Mouse (Mus musculus) forebrain, embryonic 12.5 days (tissue): ENCODE data around the gene Krtap19-1. TPM values are rescaled to one million over a fixed set of nuclear protein-coding genes. Genes with fewer than 3 reads are reported as not detected.

Source experiments
- ATAC-seq: fragments of 200-750 bp; cut with Nextera tagmentation; 2 replicates; pipeline ENCODE4 v1.8.0; 2017; ENCODE audit warnings: moderate TSS enrichment; ENCODE audit not compliant: low FRiP score
- H3K27ac ChIP-seq: fragments of 300-500 bp; sonication (generic); 2 replicates; pipeline ENCODE4 v1.5.1; 2016; ENCODE audit warnings: mild to moderate bottlenecking
- H3K27me3 ChIP-seq: fragments of 300-500 bp; sonication (generic); 2 replicates; pipeline ENCODE4 v1.6.1; 2016; ENCODE audit warnings: mild to moderate bottlenecking
- H3K36me3 ChIP-seq: fragments of 300-500 bp; sonication (generic); replicated peaks from 2 replicates; pipeline ENCODE4 v1.6.1; 2016; ENCODE audit warnings: mild to moderate bottlenecking
- H3K4me1 ChIP-seq: fragments of 300-500 bp; sonication (generic); 2 replicates; pipeline ENCODE4 v1.6.1; 2016
- H3K4me2 ChIP-seq: fragments of 300-500 bp; sonication (generic); 2 replicates; pipeline ENCODE4 v1.6.1; 2016; ENCODE audit warnings: mild to moderate bottlenecking, moderate library complexity
- H3K4me3 ChIP-seq: fragments of 300-500 bp; sonication (generic); replicated peaks from 2 replicates; pipeline ENCODE4 v1.5.1; 2016; ENCODE audit warnings: mild to moderate bottlenecking
- H3K9ac ChIP-seq: fragments of 300-500 bp; sonication (generic); 2 replicates; pipeline ENCODE4 v1.6.1; 2016; ENCODE audit warnings: mild to moderate bottlenecking
- H3K9me3 ChIP-seq: fragments of 300-500 bp; sonication (generic); 2 replicates; pipeline ENCODE4 v1.6.1; 2016
- WGBS: fragments of 180-500 bp; shearing (Covaris S2); methylation state at CpG from one replicate; pipeline ENCODE4 v1.1.7; 2016; 5-methylcytosine and 5-hydroxymethylcytosine counted together
- polyA plus RNA-seq: library from polyadenylated mRNA; unstranded; fragments of >200 nt; fragmentation: Nextera tagmentation; extraction: Ambion mirVana; gene quantifications from 2 replicates; pipeline ENCODE4 v1.2.1, GENCODE M21; 2016

Krtap19-1 gene
- polyA plus RNA-seq, 1 experiment from 2014 or later = not detected

DNA sequence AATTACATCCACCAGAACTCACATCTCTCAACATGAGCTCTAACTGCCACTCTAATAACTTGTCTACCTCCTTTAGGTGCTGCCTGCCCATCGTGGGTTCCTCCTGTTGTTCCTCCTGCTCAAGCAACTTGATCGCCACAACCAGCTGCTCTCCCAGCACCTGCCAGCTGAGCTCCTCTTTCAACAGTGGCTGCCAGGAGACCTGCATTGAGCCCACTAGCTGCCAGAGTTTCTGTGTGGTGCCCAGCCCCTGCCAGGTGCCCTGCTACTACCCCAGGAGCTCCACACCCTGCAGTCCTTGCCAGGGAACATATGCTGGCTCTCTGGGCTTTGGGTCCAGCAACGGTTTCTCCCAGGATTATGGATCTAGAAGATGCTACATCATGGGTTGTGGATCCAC, 49.1 kb downstream of the Krtap19-1 start, which contains the start of gene Krtap15:
Krtap15 (plus strand) TSS at position 150 of the 400 bp plus-strand sequence.
- Histone ChIP-seq H3K9me3 (no peaks in the 10 kb centered on the region), H3K4me1 (no peaks in the 10 kb centered on the region), H3K4me2 (no peak within 1 kb of the TSS), H3K27ac (no peak within 1 kb of the TSS), H3K36me3 (no peaks in the 10 kb centered on the region), H3K27me3 (no peaks in the 10 kb centered on the region), H3K4me3 (no peak within 1 kb of the TSS), H3K9ac (no peak within 1 kb of the TSS)
- ATAC-seq = no peak
- WGBS = 93% methylated on average over 3 of the region's 3 CpGs

Other genes starting within 250 kb of the Krtap19-1 start
- gene 2310079G19Rik, start 241.7 kb downstream of the Krtap19-1 start, polyA plus RNA-seq = not detected in 2 replicates
- gene Krtap26-1, start 221.6 kb downstream of the Krtap19-1 start, polyA plus RNA-seq = not detected in 2 replicates
- gene Krtap27-1, start 197.7 kb downstream of the Krtap19-1 start, polyA plus RNA-seq = not detected in 2 replicates
- gene 2310061N02Rik, start 161.4 kb downstream of the Krtap19-1 start, polyA plus RNA-seq = not detected in 2 replicates
- gene Krtap13-1, start 140.5 kb downstream of the Krtap19-1 start, polyA plus RNA-seq = not detected in 2 replicates
- gene Krtap13, start 117.8 kb downstream of the Krtap19-1 start, polyA plus RNA-seq = not detected in 2 replicates
- gene 2310034C09Rik, start 110.6 kb downstream of the Krtap19-1 start, polyA plus RNA-seq = not detected in 2 replicates
- not detected in 2 replicates for gene 2310057N15Rik, start 95.2 kb downstream of the Krtap19-1 start, polyA plus RNA-seq
- not detected in 2 replicates for gene Gm5965, start 91.5 kb downstream of the Krtap19-1 start, polyA plus RNA-seq
- not detected in 2 replicates for gene Gm20741, start 57.2 kb downstream of the Krtap19-1 start, polyA plus RNA-seq
- gene Krtap15, start 49.2 kb downstream of the Krtap19-1 start, polyA plus RNA-seq = not detected in 2 replicates
- not detected in 2 replicates for gene Krtap14, start 43.3 kb downstream of the Krtap19-1 start, polyA plus RNA-seq
- gene Krtap19-2, start 4.9 kb upstream of the Krtap19-1 start, polyA plus RNA-seq = not detected in 2 replicates
- not detected in 2 replicates for gene Krtap19-3, start 8.6 kb upstream of the Krtap19-1 start, polyA plus RNA-seq
- not detected in 2 replicates for gene Krtap19-4, start 15.7 kb upstream of the Krtap19-1 start, polyA plus RNA-seq
- not detected in 2 replicates for gene Krtap19-5, start 27.0 kb upstream of the Krtap19-1 start, polyA plus RNA-seq
- not detected in 2 replicates for gene Krtap19-9b, start 62.9 kb upstream of the Krtap19-1 start, polyA plus RNA-seq
- gene Krtap16-3, start 93.5 kb upstream of the Krtap19-1 start, polyA plus RNA-seq = not detected in 2 replicates
- gene Krtap22-2, start 141.3 kb upstream of the Krtap19-1 start, polyA plus RNA-seq = not detected in 2 replicates
- not detected in 2 replicates for gene Gm10229, start 145.9 kb upstream of the Krtap19-1 start, polyA plus RNA-seq
- gene Krtap6-1, start 162.3 kb upstream of the Krtap19-1 start, polyA plus RNA-seq = not detected in 2 replicates
- not detected in 2 replicates for gene Gm10228, start 172.1 kb upstream of the Krtap19-1 start, polyA plus RNA-seq
- not detected in 2 replicates for gene Krtap6-5, start 178.5 kb upstream of the Krtap19-1 start, polyA plus RNA-seq
- not detected in 2 replicates for gene 1110025L11Rik, start 194.6 kb upstream of the Krtap19-1 start, polyA plus RNA-seq
- not detected in 2 replicates for gene Krtap6-3, start 214.6 kb upstream of the Krtap19-1 start, polyA plus RNA-seq